Mouse (Mus musculus) erythroblast, embryonic 14.5 days (primary cell): ENCODE results near the gene Rras. TPM values are rescaled to one million over a fixed set of nuclear protein-coding genes. Genes with fewer than 3 reads are reported as not detected.
A peak's percentile ranks its signal among the peaks of the same experiment; 100 is the strongest.

Experiments used
- H3K27me3 ChIP-seq: 2 replicates; pipeline ENCODE4 v1.6.1; 2012; ENCODE audit warnings: inconsistent platforms; ENCODE audit not compliant: control insufficient read depth
- H3K36me3 ChIP-seq: 2 replicates; pipeline ENCODE4 v1.6.1; 2012; ENCODE audit warnings: mild to moderate bottlenecking, inconsistent platforms; ENCODE audit not compliant: control insufficient read depth
- H3K4me1 ChIP-seq: 2 replicates; pipeline ENCODE4 v1.6.1; 2012; ENCODE audit warnings: inconsistent platforms; ENCODE audit not compliant: control insufficient read depth
- H3K4me3 ChIP-seq: replicated peaks from 2 replicates; pipeline ENCODE3; 2012; ENCODE audit warnings: moderate library complexity, mild to moderate bottlenecking, inconsistent platforms
- H3K9me3 ChIP-seq: 2 replicates; pipeline ENCODE4 v1.6.1; 2012; ENCODE audit warnings: low read length, inconsistent platforms, mixed read lengths; ENCODE audit not compliant: control insufficient read depth
- GATA1 ChIP-seq: IDR thresholded peaks from 2 replicates; pipeline ENCODE4 v1.6.1; 2012; ENCODE audit warnings: low read length, inconsistent platforms, mixed read lengths
- TAL1 ChIP-seq: IDR thresholded peaks from 3 replicates; pipeline ENCODE4 v1.6.1; 2012; ENCODE audit warnings: low read length, inconsistent platforms, mixed read lengths
- polyA plus RNA-seq: library from polyadenylated mRNA; stranded (reverse); fragments of >175 nt; gene quantifications from 2 replicates; pipeline ENCODE4 v1.2.3, GENCODE M21; 2012

Gene Rras
- polyA plus RNA-seq, 1 experiment: 0.53 TPM

DNA sequence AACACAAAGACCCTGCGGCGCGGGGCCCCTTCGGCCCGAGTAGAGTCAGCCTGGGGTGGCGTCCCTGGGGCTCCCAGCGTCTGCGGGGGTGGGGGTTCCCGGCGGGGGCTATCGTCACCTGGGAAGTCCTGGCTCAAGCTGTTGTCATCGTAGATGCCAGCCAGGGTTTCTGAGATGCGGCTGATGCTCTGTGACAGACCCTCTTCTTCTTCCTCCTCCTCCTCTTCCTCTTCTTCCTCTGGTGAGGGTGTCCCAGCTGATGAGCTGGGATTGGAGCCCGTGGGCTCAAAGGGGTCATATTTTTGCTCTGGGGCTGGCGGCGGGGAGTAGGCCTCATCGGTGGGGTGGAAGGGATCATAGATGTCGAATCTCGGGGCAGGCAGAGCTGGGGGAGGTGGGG, 9.3 kb upstream of the Rras start:
- peaks cover 41% of the 10 kb centered on the region for H3K4me1 ChIP-seq
- H3K36me3 ChIP-seq: peaks cover 99% of the 10 kb centered on the region
- TF ChIP-seq TAL1 (no peak), GATA1 (no peak)

DNA sequence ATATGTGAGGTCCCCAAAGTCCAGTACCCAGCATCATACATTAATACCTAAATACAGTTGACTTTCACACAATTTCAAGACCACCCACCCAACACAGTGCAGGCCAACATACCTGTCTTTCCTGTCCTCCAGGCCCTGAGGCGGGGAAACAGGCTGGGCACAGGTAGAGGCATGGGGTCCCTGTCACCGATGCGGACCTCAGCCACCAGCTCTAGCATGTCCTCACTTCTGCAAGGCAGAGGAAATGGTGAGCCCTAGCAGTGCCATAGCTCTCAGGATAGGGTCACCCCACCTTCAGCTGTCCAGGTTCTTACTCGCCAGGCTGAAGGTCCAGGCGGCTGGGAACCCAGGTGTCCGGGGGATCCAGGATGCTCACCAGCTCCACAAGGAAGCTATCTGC, 5.8 kb upstream of the Rras start:
- H3K9me3 ChIP-seq: peaks cover 15% of the 10 kb centered on the region
- H3K27me3 ChIP-seq: peaks cover 2% of the 10 kb centered on the region; the same call in 1 of the 2 replicates
- peaks cover 73% of the 10 kb centered on the region for H3K36me3 ChIP-seq
- TF ChIP-seq TAL1 (no peak), GATA1 (no peak)
- no peak overlapping the region for H3K4me3 ChIP-seq
- peaks cover 67% of the 10 kb centered on the region for H3K4me1 ChIP-seq

More for the DNA sequence above, 9.3 kb upstream of the Rras start:
- Histone ChIP-seq H3K4me3 (no peak overlapping the region), H3K27me3 (peaks cover 2% of the 10 kb centered on the region; the same call in 1 of the 2 replicates), H3K9me3 (peaks cover 18% of the 10 kb centered on the region)

DNA sequence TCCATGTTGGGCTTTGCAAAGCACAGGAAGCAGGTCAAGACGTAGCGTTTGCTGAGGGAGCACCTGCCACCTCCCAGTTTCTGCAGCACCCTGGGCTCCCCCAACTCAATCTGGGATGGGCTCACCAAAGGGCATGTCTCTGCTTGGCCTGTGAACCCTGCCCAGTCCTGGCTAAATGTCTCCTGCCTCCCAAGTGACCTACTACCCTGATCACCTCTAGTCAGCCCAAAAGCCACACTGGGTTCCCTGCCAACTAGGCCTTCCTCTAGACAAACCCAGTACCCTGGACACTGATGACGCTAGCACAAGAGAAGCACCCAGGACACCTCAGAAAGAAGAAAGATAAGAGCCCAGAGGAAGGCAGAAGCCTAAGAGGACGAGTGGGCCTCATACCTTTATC, 4.9 kb upstream of the Rras start:
- Histone ChIP-seq H3K36me3 (peaks cover 65% of the 10 kb centered on the region), H3K4me1 (peaks cover 73% of the 10 kb centered on the region), H3K27me3 (no peaks in the 10 kb centered on the region; the same call in 1 of the 2 replicates), H3K4me3 (no peak overlapping the region), H3K9me3 (peaks cover 7% of the 10 kb centered on the region)
- TF ChIP-seq GATA1: no peak
- TF ChIP-seq TAL1: no peak

DNA sequence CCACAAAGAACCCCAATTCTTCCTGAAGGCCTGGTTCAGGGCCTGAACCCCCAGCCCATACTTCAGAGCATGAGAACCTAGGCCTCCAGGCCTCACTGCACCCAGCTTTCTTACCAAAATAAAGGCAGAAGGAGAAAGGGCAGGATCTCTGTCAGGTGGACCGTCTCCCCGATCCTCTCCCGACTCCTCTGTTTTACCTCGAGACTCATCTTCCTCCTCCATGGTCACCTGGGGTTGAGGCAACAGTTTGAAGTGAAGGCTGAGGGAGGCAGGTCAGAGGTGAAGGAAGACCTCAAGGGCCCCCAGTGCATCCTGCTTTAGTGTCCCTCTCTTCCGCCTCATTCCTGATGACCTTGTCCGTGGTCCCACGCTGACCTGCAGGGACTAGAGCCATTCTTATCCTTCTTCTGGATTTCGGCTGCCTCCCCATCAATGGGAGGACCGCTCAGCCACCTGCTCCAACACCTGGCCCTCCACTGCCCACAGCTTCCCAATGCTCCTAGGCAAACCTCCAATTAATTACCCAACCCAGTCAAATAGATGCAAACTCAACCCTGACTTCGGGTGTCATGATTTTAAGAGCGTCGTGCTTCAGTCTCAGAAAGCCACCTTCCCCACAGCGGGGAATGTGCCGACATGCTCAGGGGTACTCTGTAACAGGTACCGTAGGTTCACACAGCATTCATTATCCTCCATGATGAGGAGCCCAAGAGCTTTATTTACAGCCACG, 4.2 kb upstream of the Rras start:
- peaks cover under 1% of the 10 kb centered on the region for H3K9me3 ChIP-seq
- H3K4me3 ChIP-seq: peak overlapping the region; percentile 8
- peaks cover 80% of the 10 kb centered on the region for H3K4me1 ChIP-seq
- peaks cover 7% of the 10 kb centered on the region for H3K27me3 ChIP-seq
- peaks cover 58% of the 10 kb centered on the region for H3K36me3 ChIP-seq
- TF ChIP-seq TAL1: no peak

DNA sequence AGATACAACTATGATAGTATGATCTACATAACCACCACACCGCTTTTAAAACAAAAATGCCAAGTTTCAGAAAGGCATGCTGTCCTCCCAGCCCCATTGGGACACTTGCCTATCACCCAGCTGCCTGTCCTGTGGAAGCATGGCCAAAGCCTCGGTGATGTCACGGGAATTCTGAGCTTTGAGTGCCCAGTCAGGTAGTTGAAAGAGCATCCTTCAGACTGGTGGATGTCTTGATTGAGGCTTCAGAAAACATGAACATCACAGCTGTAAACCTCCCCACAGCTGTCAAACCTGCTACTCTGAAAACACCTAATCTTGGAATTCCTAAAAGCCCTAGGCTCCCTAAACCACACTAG, 3.7 kb upstream of the Rras start:
- Histone ChIP-seq H3K36me3 (peaks cover 53% of the 10 kb centered on the region), H3K9me3 (no peaks in the 10 kb centered on the region), H3K4me3 (peak overlapping the region; percentile 8), H3K4me1 (peaks cover 84% of the 10 kb centered on the region), H3K27me3 (peaks cover 12% of the 10 kb centered on the region)
- no peak for TF ChIP-seq GATA1

DNA sequence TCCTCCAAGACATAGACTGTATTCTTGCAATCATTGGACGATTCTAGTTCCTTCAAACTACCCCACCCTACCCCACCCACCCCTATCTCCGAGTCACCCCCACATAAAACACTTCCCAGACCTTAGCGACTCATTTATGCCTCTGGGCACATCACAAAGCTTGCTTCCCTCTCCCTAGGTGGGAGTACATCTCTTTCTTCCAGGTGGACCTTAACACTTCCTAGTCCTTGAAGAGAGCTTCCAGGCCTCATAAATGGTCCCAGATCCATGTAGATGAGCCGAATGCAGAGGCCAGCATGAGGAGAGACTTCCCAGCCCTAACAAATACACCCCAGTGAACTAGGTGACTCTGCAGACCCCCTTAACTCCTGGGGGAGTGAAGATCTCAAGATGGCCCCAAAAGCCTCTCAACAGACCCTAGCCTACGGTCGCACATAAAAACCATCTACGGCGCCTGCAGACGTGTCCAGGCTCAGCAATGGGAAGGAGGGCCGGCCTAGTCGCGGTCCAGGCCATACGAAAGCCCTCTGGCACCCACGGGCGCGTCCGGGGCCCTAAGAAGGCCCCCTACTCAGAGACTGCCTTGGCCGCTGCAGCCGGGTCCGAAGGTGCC, 2.3 kb upstream of the Rras start:
- Histone ChIP-seq H3K9me3 (no peaks in the 10 kb centered on the region), H3K4me1 (peaks cover 74% of the 10 kb centered on the region), H3K4me3 (peak overlapping the region; percentile 87), H3K27me3 (peaks cover 26% of the 10 kb centered on the region), H3K36me3 (peaks cover 39% of the 10 kb centered on the region)
- TF ChIP-seq GATA1: no peak

DNA sequence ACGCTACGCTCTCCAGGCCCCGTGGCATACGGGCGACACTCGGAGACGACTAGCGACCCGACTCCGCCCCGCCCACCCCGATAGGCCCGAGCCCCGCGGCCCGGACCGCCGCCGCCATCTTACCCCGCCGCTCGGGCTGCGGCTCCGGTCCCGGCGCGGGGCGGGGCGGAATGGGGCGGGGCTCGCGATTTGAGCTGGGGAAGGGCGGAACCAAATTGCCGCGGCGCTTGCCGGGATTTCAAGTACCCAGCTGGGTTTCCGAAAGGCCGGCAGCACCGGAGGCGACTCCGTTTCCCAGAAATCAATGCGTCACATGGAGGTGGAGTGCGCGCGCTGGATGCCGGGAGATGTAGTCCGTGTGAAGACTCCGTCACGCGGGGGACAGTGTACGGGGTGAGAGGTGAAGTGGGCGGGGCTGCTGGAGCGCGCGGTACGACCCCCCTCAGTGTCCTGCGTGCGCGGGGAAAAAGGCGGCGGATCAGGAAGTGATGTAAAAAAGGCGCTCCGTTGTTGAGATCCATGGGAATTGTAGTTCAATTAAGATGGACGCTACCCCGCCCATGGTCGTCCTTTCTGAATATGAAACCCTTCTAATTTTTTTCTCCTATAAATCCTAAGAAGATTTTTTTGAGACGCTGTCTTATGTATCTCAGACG, 1.7 kb upstream of the Rras start, which contains the start of gene Scaf1:
TSS of gene Scaf1 (minus strand) at position 407 of the 656 bp plus-strand sequence.
- no peaks in the 10 kb centered on the region for H3K9me3 ChIP-seq
- peaks cover 33% of the 10 kb centered on the region for H3K36me3 ChIP-seq
- H3K27me3 ChIP-seq: peaks cover 32% of the 10 kb centered on the region
- H3K4me3 ChIP-seq: peak within 1 kb of the TSS; percentile 87
- peaks cover 73% of the 10 kb centered on the region for H3K4me1 ChIP-seq
- TF ChIP-seq GATA1 (no peak), TAL1 (no peak)

DNA sequence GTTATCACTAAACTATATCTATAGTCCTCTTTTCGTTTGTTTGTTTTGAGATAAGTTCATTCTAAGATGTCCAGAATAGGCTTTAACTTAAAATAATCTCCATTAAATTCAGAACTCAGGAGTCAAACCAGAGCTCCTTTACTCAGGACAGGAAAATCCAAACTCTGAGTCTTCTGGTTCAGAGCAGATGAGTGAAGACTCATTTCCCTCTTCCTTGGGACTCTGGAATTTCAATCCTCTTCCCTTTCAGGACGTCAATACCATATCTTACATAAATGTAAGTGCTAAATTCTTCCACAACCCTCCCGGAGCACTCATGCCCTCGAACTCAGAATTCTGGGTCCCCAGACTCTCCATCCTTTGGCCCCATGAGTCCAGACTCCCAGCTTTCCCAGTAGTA, 1.0 kb upstream of the Rras start:
- H3K9me3 ChIP-seq: no peaks in the 10 kb centered on the region
- peaks cover 26% of the 10 kb centered on the region for H3K36me3 ChIP-seq
- TF ChIP-seq GATA1 (no peak), TAL1 (no peak)
- peak overlapping the region; percentile 87 for H3K4me3 ChIP-seq
- H3K4me1 ChIP-seq: peaks cover 68% of the 10 kb centered on the region
- peaks cover 38% of the 10 kb centered on the region for H3K27me3 ChIP-seq

DNA sequence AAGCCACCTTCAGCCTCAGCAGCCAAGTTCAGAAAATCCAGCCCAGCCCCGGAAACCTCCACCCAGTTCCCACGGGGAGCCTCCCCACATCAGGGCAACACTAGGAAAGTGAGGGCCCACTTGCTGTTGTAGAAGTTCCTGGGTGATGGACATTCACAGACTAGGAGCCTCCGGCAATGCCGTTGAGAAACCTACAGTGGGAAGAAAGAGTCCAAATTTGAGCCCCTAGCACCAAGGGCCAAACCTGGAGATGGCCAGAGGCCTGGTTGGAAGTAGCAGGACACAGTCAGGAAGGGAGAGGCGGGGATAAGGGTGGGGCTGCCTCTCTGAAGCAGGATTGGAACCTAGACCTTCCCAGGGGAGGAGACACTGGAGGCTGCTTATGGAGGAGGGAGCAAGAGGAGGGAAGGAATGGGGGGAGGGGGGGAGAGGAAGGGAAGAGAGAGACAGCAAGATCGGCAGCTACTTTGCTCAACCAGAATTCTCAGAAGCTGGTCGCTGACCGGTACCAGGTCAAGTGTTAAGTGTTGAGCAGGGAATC, 1.3 kb downstream of the Rras start:
- peaks cover 3% of the 10 kb centered on the region for H3K36me3 ChIP-seq
- H3K4me1 ChIP-seq: peaks cover 45% of the 10 kb centered on the region
- no peaks in the 10 kb centered on the region for H3K9me3 ChIP-seq
- peaks cover 39% of the 10 kb centered on the region for H3K27me3 ChIP-seq
- TF ChIP-seq TAL1: no peak
- TF ChIP-seq GATA1: no peak
- H3K4me3 ChIP-seq: no peak overlapping the region
